Mouse (Mus musculus): ENCODE measurements at regions not wholly inside any gene's neighbourhood (a gene's known extent, or its start where the extent isn't known, plus 50 kb on each side); places are given as distances from the start of the nearest gene placed in this dataset.
A peak's percentile ranks its signal among the peaks of the same experiment; 100 is the strongest.

GRCm38 (mm10) chr17:41990804-41991203 lies 324.9 kb upstream of the Ptchd4 start:
- intact Hi-C loops (cut with DNase I; ENCODE audit: low total_unique reads) = no loop called here
- no peak for DNase-seq

- DNase-seq = no peak
- intact Hi-C loops (cut with DNase I; ENCODE audit: low total_unique reads) = no loop called here
Measured at GRCm38 (mm10) chr17:42008415-42008814, 307.3 kb upstream of the Ptchd4 start.

GRCm38 (mm10) chr17:42024295-42024694 lies 291.5 kb upstream of the Ptchd4 start:
- no peak for DNase-seq
- intact Hi-C loops (cut with DNase I; ENCODE audit: low total_unique reads) = no loop called here

- no peak for DNase-seq
- intact Hi-C loops (cut with DNase I; ENCODE audit: low total_unique reads) = no loop called here
Measured at GRCm38 (mm10) chr17:42027253-42027652, 288.5 kb upstream of the Ptchd4 start.

- DNase-seq = no peak
- intact Hi-C loops (cut with DNase I; ENCODE audit: low total_unique reads) = no loop called here
Measured at GRCm38 (mm10) chr17:42029452-42029851, 286.3 kb upstream of the Ptchd4 start.

GRCm38 (mm10) chr17:42037089-42037488 lies 278.7 kb upstream of the Ptchd4 start:
- no peak for DNase-seq
- intact Hi-C loops (cut with DNase I; ENCODE audit: low total_unique reads) = no loop called here

GRCm38 (mm10) chr17:42049779-42050515 lies 265.8 kb upstream of the Ptchd4 start:
- intact Hi-C loops (cut with DNase I; ENCODE audit: low total_unique reads) = no loop called here
- DNase-seq = no peak

- DNase-seq = no peak
- intact Hi-C loops (cut with DNase I; ENCODE audit: low total_unique reads) = no loop called here
Measured at GRCm38 (mm10) chr17:42090764-42091452, 224.8 kb upstream of the Ptchd4 start.

GRCm38 (mm10) chr17:42113684-42114083 lies 202.1 kb upstream of the Ptchd4 start:
- DNase-seq = no peak
- intact Hi-C loops (cut with DNase I; ENCODE audit: low total_unique reads) = no loop called here

GRCm38 (mm10) chr17:42120759-42121158 lies 195.0 kb upstream of the Ptchd4 start:
- intact Hi-C loops (cut with DNase I; ENCODE audit: low total_unique reads) = no loop called here
- DNase-seq = no peak

GRCm38 (mm10) chr17:42126488-42127237 lies 189.1 kb upstream of the Ptchd4 start:
- intact Hi-C loops (cut with DNase I; ENCODE audit: low total_unique reads) = no loop called here
- DNase-seq = peak; percentile 7

GRCm38 (mm10) chr17:42169391-42170018 lies 146.2 kb upstream of the Ptchd4 start:
- intact Hi-C loops (cut with DNase I; ENCODE audit: low total_unique reads) = no loop called here
- DNase-seq = no peak

- DNase-seq = no peak
- intact Hi-C loops (cut with DNase I; ENCODE audit: low total_unique reads) = no loop called here
Measured at GRCm38 (mm10) chr17:42188531-42188930, 127.2 kb upstream of the Ptchd4 start.

- DNase-seq = no peak
- intact Hi-C loops (cut with DNase I; ENCODE audit: low total_unique reads) = no loop called here
Measured at GRCm38 (mm10) chr17:42190206-42190902, 125.4 kb upstream of the Ptchd4 start.
